Mouse (Mus musculus): ENCODE results near the gene Ccdc50. TPM values are rescaled to one million over a fixed set of nuclear protein-coding genes. Genes with fewer than 3 reads are reported as not detected.

Ccdc50 gene
- polyA plus RNA-seq, 1 experiment from 2014 or later = 86.1 TPM

DNA sequence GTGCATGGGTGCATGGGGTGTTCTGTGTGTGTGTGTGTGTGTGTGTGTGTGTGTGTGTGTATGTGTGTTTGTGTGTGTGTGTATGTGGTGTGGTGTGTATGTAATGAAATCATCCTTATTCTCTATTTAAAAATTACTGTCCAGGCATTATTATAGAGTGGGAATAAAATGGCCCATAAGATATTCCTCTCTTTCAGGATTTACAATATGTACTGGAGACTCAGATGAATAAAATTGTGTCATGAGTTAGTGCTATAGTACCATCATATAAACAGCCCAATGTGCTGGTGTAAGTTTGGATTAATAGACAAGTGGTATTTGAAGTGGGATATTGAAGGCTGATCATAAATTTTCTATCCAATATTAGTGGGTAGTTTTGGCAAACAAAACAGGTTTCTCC lies 15.4 kb downstream of the Ccdc50 start:
- Histone ChIP-seq H3K36me3 (ENCODE audit: control insufficient read depth, insufficient read depth, low read length) (peaks cover 14% of the 10 kb centered on the region; the same call in 1 of the 2 replicates), H3K9me3 (ENCODE audit: control insufficient read depth, low read length) (no peaks in the 10 kb centered on the region), H3K27me3 (ENCODE audit: control insufficient read depth, insufficient read depth, low read length) (no peaks in the 10 kb centered on the region), H3K4me2 (replicated peaks; ENCODE audit: low read depth, low read length) (no peak overlapping the region), H3K9ac (ENCODE audit: low read depth, low read length) (no peak overlapping the region), H3K27ac (ENCODE audit: low read depth, low read length) (no peak overlapping the region), H3K4me3 (ENCODE audit: low read length) (no peak overlapping the region), H3K4me1 (ENCODE audit: control insufficient read depth, insufficient read depth, low read length) (0 out of 2 replicates have a peak, but pooled peaks cover 5% of the 10 kb centered on the region)
- ATAC-seq (ENCODE audit: low FRiP score, low TSS enrichment) = no peak

DNA sequence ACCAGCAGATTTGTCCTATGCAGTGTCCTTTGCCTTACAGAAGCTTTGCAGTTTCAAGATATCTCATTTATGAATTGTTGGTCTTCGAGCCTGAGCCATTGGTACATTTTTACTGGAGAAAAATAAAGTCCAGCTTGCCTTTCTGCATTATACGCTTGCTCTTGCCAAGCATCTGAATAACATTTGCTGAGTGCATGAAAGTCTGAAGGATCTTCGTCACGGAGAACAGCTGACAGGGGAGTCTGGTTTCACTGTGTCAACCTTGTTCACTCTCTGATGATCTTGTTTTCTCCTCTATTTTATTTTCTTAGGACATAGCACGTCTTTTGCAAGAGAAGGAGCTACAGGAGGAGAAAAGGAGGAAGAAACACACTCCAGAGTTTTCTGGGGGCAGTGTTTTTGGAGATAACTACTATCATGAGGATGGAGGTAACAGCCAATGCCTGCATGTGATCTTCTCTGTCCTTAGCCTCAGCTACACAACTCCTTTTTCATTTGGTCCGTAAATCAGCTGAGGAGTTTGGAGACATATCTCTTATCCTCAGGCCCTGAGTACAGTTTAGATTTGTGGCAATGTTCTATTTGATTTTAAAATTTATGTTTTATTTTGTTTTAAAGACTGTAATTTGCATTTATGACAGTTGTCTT lies 28.4 kb downstream of the Ccdc50 start:
- no peaks in the 10 kb centered on the region for H3K4me1 ChIP-seq (ENCODE audit: control insufficient read depth, insufficient read depth, low read length)

DNA sequence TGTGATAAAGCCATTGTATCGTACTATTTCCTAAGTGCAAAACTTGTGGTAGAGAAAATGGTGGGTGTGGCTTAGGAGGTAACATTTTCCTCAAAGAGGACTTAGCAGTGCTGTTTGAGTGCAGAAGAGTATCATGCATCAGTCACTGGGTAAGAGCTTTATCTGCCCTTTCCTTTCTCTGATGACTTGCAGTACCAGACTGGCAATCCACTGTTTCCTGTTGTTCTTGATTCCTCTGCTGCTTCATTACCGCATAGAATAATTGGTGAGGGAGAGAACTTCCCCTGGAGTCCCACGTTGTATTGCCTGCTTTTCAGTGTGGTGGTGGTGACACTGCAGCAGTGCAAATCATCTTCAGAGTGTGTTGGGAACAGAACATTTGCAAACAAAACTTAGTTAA lies 29.0 kb downstream of the Ccdc50 start:
- Histone ChIP-seq H3K27ac (ENCODE audit: low read depth, low read length) (no peak overlapping the region), H3K4me3 (ENCODE audit: low read length) (no peak overlapping the region), H3K9ac (ENCODE audit: low read depth, low read length) (no peak overlapping the region), H3K27me3 (ENCODE audit: control insufficient read depth, insufficient read depth, low read length) (no peaks in the 10 kb centered on the region), H3K4me1 (ENCODE audit: control insufficient read depth, insufficient read depth, low read length) (no peaks in the 10 kb centered on the region), H3K36me3 (ENCODE audit: control insufficient read depth, insufficient read depth, low read length) (peaks cover 52% of the 10 kb centered on the region), H3K9me3 (ENCODE audit: control insufficient read depth, low read length) (peaks cover 10% of the 10 kb centered on the region; the same call in 1 of the 2 replicates), H3K4me2 (replicated peaks; ENCODE audit: low read depth, low read length) (no peak overlapping the region)
- WGBS = 93% methylated on average over 3 of the region's 3 CpGs
- no peak for ATAC-seq (ENCODE audit: low FRiP score, low TSS enrichment)

More for the DNA sequence above, 28.4 kb downstream of the Ccdc50 start:
- Histone ChIP-seq H3K4me2 (replicated peaks; ENCODE audit: low read depth, low read length) (no peak overlapping the region), H3K9me3 (ENCODE audit: control insufficient read depth, low read length) (peaks cover 4% of the 10 kb centered on the region; the same call in 1 of the 2 replicates), H3K36me3 (ENCODE audit: control insufficient read depth, insufficient read depth, low read length) (peaks cover 46% of the 10 kb centered on the region), H3K4me3 (ENCODE audit: low read length) (no peak overlapping the region), H3K9ac (ENCODE audit: low read depth, low read length) (no peak overlapping the region), H3K27ac (ENCODE audit: low read depth, low read length) (no peak overlapping the region), H3K27me3 (ENCODE audit: control insufficient read depth, insufficient read depth, low read length) (no peaks in the 10 kb centered on the region)
- ATAC-seq (ENCODE audit: low FRiP score, low TSS enrichment) = no peak
- WGBS = 85% methylated on average over 6 of the region's 6 CpGs

DNA sequence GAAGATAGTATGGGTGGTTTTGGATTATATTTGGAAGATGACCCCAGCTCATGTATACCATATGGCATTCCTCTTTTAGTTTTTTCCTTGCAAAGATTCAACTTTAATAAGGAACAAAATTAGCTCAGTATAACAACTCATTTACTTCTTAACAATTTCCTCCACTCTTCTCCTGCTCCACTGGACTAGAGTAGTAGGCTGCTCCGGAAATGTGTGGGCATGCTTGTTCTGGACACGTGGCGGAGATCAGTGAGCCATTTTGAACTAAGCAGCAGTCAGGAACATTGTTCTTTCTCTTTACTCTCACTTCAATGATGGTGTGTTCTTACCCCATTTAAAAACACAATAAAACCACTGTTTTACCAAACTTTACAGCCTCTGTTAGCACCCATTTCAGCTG lies 32.3 kb downstream of the Ccdc50 start:
- H3K36me3 ChIP-seq (ENCODE audit: control insufficient read depth, insufficient read depth, low read length) = peaks cover 36% of the 10 kb centered on the region
- no peak for ATAC-seq (ENCODE audit: low FRiP score, low TSS enrichment)
- H3K9me3 ChIP-seq (ENCODE audit: control insufficient read depth, low read length) = peaks cover 13% of the 10 kb centered on the region; the same call in 1 of the 2 replicates
- H3K4me3 ChIP-seq (ENCODE audit: low read length) = no peak overlapping the region
- no peak overlapping the region for H3K9ac ChIP-seq (ENCODE audit: low read depth, low read length)
- no peaks in the 10 kb centered on the region for H3K27me3 ChIP-seq (ENCODE audit: control insufficient read depth, insufficient read depth, low read length)
- H3K4me1 ChIP-seq (ENCODE audit: control insufficient read depth, insufficient read depth, low read length) = no peaks in the 10 kb centered on the region
- H3K4me2 ChIP-seq (replicated peaks; ENCODE audit: low read depth, low read length) = no peak overlapping the region
- no peak overlapping the region for H3K27ac ChIP-seq (ENCODE audit: low read depth, low read length)
- over 99% methylated on average over 3 of the region's 3 CpGs for WGBS

DNA sequence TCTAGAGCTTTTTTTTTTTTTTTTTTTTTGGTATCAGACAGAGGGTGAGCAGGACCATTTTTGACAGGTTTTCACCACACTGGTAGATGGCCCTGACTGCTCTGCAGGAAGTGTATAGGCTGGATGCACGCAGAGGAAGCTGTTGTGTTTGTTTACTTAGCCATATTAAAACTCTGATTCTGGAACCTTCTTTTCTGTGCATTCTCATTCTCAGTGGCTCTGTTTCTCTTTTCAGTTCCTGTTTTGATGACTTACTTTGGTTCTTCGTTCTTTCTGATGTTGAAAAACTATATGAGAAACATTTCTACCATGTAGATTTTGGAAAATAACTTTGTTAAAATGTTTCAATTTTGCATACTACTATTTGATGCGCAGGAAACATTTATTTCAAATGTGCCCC lies 46.4 kb downstream of the Ccdc50 start:
- WGBS = 83% methylated on average over 3 of the region's 3 CpGs
- ATAC-seq (ENCODE audit: low FRiP score, low TSS enrichment) = no peak

DNA sequence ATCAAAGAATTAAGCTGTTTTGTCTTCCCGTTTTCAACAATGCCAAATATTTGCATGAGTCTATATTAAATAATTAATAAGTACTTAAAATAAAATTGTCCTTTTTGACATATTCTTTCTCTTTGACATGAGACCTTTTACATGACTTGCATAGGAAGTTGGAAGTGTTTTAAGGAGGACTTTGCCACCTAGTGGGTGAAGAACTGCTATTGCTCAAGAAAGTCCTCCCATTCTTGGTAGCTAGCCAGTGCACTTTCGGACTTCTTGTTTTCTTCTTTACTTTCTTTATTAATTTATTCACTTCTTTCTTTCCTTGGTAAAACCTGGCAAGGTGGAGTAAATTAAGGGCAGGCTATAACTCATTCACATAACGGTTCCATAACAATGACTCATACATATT lies 55.3 kb downstream of the Ccdc50 start:
- no peak overlapping the region for H3K27ac ChIP-seq (ENCODE audit: low read depth, low read length)
- ATAC-seq (ENCODE audit: low FRiP score, low TSS enrichment) = no peak
- no peaks in the 10 kb centered on the region for H3K27me3 ChIP-seq (ENCODE audit: control insufficient read depth, insufficient read depth, low read length)
- H3K9ac ChIP-seq (ENCODE audit: low read depth, low read length) = no peak overlapping the region
- H3K4me1 ChIP-seq (ENCODE audit: control insufficient read depth, insufficient read depth, low read length) = no peaks in the 10 kb centered on the region
- H3K4me2 ChIP-seq (replicated peaks; ENCODE audit: low read depth, low read length) = no peak overlapping the region
- no peaks in the 10 kb centered on the region for H3K9me3 ChIP-seq (ENCODE audit: control insufficient read depth, low read length)
- peaks cover 56% of the 10 kb centered on the region for H3K36me3 ChIP-seq (ENCODE audit: control insufficient read depth, insufficient read depth, low read length)
- no peak overlapping the region for H3K4me3 ChIP-seq (ENCODE audit: low read length)
- WGBS = 86% methylated on average over 3 of the region's 3 CpGs

More for the DNA sequence above, 46.4 kb downstream of the Ccdc50 start:
- Histone ChIP-seq H3K27ac (ENCODE audit: low read depth, low read length) (no peak overlapping the region), H3K27me3 (ENCODE audit: control insufficient read depth, insufficient read depth, low read length) (no peaks in the 10 kb centered on the region), H3K4me1 (ENCODE audit: control insufficient read depth, insufficient read depth, low read length) (no peaks in the 10 kb centered on the region), H3K9ac (ENCODE audit: low read depth, low read length) (no peak overlapping the region), H3K4me3 (ENCODE audit: low read length) (no peak overlapping the region), H3K4me2 (replicated peaks; ENCODE audit: low read depth, low read length) (no peak overlapping the region), H3K9me3 (ENCODE audit: control insufficient read depth, low read length) (no peaks in the 10 kb centered on the region), H3K36me3 (ENCODE audit: control insufficient read depth, insufficient read depth, low read length) (peaks cover 33% of the 10 kb centered on the region)

DNA sequence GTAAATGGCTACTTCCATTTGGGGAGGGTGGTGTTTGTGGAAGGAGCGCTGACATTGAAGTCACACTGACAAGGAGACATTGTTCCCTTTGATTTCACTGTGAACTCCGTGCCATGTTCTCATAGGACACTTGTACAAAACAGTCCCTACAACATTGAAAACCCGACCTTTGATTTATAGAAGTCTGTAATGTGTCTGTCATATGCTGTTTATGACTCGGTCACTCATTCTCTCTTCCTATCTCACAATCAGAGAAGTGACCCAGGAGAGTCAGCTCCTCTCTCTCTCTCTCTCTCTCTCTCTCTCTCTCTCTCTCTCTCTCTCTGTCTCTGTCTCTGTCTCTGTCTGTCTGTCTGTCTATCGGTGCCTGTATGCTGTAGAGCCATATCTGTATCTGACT lies 60.7 kb downstream of the Ccdc50 start:
- 94% methylated on average over 5 of the region's 5 CpGs for WGBS

DNA sequence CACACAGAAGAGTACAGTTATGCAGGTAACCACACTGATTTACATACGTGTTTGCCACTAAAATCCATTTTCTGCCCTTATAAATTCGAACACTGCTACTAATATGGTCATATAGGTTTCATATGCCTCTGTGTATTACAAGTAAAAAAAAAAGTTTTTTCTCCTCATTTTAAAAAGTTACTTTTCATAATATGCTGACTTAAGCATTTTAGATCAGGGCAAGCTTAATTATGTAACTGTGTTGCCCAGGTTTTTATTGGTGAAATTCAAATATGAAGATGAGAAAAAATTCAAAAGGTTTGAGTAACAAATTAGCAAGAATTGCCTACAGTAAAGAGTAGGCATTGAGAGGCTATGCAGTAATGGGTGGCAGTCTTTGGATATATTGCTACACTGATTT lies 62.0 kb downstream of the Ccdc50 start:
- Histone ChIP-seq H3K36me3 (ENCODE audit: control insufficient read depth, insufficient read depth, low read length) (peaks cover 20% of the 10 kb centered on the region), H3K9ac (ENCODE audit: low read depth, low read length) (no peak overlapping the region), H3K4me3 (ENCODE audit: low read length) (no peak overlapping the region), H3K27ac (ENCODE audit: low read depth, low read length) (no peak overlapping the region), H3K9me3 (ENCODE audit: control insufficient read depth, low read length) (no peaks in the 10 kb centered on the region), H3K4me1 (ENCODE audit: control insufficient read depth, insufficient read depth, low read length) (no peaks in the 10 kb centered on the region), H3K27me3 (ENCODE audit: control insufficient read depth, insufficient read depth, low read length) (no peaks in the 10 kb centered on the region), H3K4me2 (replicated peaks; ENCODE audit: low read depth, low read length) (no peak overlapping the region)
- ATAC-seq (ENCODE audit: low FRiP score, low TSS enrichment) = no peak
- 92% methylated on average over 2 of the region's 2 CpGs for WGBS

More for the DNA sequence above, 60.7 kb downstream of the Ccdc50 start:
- peaks cover 31% of the 10 kb centered on the region for H3K36me3 ChIP-seq (ENCODE audit: control insufficient read depth, insufficient read depth, low read length)
- no peak for ATAC-seq (ENCODE audit: low FRiP score, low TSS enrichment)
- H3K4me1 ChIP-seq (ENCODE audit: control insufficient read depth, insufficient read depth, low read length) = no peaks in the 10 kb centered on the region
- no peak overlapping the region for H3K4me2 ChIP-seq (replicated peaks; ENCODE audit: low read depth, low read length)
- no peaks in the 10 kb centered on the region for H3K9me3 ChIP-seq (ENCODE audit: control insufficient read depth, low read length)
- no peak overlapping the region for H3K27ac ChIP-seq (ENCODE audit: low read depth, low read length)
- no peak overlapping the region for H3K4me3 ChIP-seq (ENCODE audit: low read length)
- H3K27me3 ChIP-seq (ENCODE audit: control insufficient read depth, insufficient read depth, low read length) = no peaks in the 10 kb centered on the region
- H3K9ac ChIP-seq (ENCODE audit: low read depth, low read length) = no peak overlapping the region

DNA sequence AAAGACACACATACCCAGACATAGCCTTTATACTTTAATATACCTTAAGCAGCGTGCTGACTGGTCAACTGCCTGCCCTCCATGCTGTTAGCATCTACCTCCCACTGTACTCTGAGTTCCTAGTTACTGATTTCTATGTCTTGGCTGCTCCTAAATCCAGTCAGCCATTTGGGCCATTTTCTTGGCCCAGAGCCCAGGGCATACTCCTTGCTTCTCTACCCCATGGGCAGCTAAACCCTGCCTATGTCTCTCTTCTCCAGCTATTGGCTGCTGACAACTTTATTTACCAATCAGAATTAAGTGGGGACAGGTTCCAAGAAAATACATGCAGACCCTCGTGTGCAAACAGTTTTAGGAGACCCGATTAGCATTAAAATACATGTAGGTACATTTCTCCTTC lies 64.7 kb downstream of the Ccdc50 start:
- no peaks in the 10 kb centered on the region for H3K9me3 ChIP-seq (ENCODE audit: control insufficient read depth, low read length)
- H3K36me3 ChIP-seq (ENCODE audit: control insufficient read depth, insufficient read depth, low read length) = peaks cover 8% of the 10 kb centered on the region; the same call in 1 of the 2 replicates
- 70% methylated on average over 3 of the region's 3 CpGs for WGBS
- no peak for ATAC-seq (ENCODE audit: low FRiP score, low TSS enrichment)
- H3K27ac ChIP-seq (ENCODE audit: low read depth, low read length) = no peak overlapping the region
- H3K4me2 ChIP-seq (replicated peaks; ENCODE audit: low read depth, low read length) = no peak overlapping the region
- no peak overlapping the region for H3K9ac ChIP-seq (ENCODE audit: low read depth, low read length)
- no peak overlapping the region for H3K4me3 ChIP-seq (ENCODE audit: low read length)
- no peaks in the 10 kb centered on the region for H3K27me3 ChIP-seq (ENCODE audit: control insufficient read depth, insufficient read depth, low read length)
- no peaks in the 10 kb centered on the region for H3K4me1 ChIP-seq (ENCODE audit: control insufficient read depth, insufficient read depth, low read length)
